Mouse (Mus musculus) forebrain, embryonic 16.5 days (tissue): ENCODE results near the gene Wnt1. TPM values are rescaled to one million over a fixed set of nuclear protein-coding genes. Genes with fewer than 3 reads are reported as not detected.

Experiments used
- ATAC-seq: fragments of 200-750 bp; cut with Nextera tagmentation; 2 replicates; pipeline ENCODE4 v1.8.0; 2017; ENCODE audit warnings: mild to moderate bottlenecking, moderate library complexity
- H3K27ac ChIP-seq: fragments of 300-500 bp; sonication (generic); 2 replicates; pipeline ENCODE4 v1.5.1; 2014; ENCODE audit warnings: low read length, control low read depth
- H3K27me3 ChIP-seq: fragments of 300-500 bp; sonication (generic); replicated peaks from 2 replicates; pipeline ENCODE4 v1.6.1; 2014; ENCODE audit warnings: low read length; ENCODE audit not compliant: control insufficient read depth, insufficient read depth
- H3K36me3 ChIP-seq: fragments of 300-500 bp; sonication (generic); 2 replicates; pipeline ENCODE4 v1.6.1; 2014; ENCODE audit not compliant: control insufficient read depth, insufficient read depth
- H3K4me1 ChIP-seq: fragments of 300-500 bp; sonication (generic); replicated peaks from 2 replicates; pipeline ENCODE4 v1.6.1; 2014; ENCODE audit warnings: low read length; ENCODE audit not compliant: control insufficient read depth, insufficient read depth
- H3K4me2 ChIP-seq: fragments of 300-500 bp; sonication (generic); 2 replicates; pipeline ENCODE4 v1.6.1; 2014; ENCODE audit warnings: mild to moderate bottlenecking, low read length, control low read depth
- H3K4me3 ChIP-seq: fragments of 300-500 bp; sonication (generic); replicated peaks from 2 replicates; pipeline ENCODE4 v1.5.1; 2014; ENCODE audit warnings: mild to moderate bottlenecking, low read length, control low read depth
- H3K9ac ChIP-seq: fragments of 300-500 bp; sonication (generic); replicated peaks from 2 replicates; pipeline ENCODE4 v1.6.1; 2014; ENCODE audit warnings: low read depth, low read length, control low read depth
- H3K9me3 ChIP-seq: fragments of 300-500 bp; sonication (generic); 2 replicates; pipeline ENCODE4 v1.6.1; 2016; ENCODE audit warnings: low read length; ENCODE audit not compliant: control insufficient read depth
- WGBS: fragments of 180-500 bp; shearing (Covaris S2); extraction: QIAGEN DNeasy Blood & Tissue Kit; methylation state at CpG from one replicate; pipeline ENCODE4 v1.1.7; 2014; 5-methylcytosine and 5-hydroxymethylcytosine counted together
- polyA plus RNA-seq: library from polyadenylated mRNA; unstranded; fragments of >200 nt; fragmentation: Nextera tagmentation; extraction: Ambion mirVana; gene quantifications from 2 replicates; pipeline ENCODE4 v1.2.1, GENCODE M21; 2015

The Wnt1 gene
- polyA plus RNA-seq, 1 experiment from 2014 or later, result 0.42 TPM

DNA sequence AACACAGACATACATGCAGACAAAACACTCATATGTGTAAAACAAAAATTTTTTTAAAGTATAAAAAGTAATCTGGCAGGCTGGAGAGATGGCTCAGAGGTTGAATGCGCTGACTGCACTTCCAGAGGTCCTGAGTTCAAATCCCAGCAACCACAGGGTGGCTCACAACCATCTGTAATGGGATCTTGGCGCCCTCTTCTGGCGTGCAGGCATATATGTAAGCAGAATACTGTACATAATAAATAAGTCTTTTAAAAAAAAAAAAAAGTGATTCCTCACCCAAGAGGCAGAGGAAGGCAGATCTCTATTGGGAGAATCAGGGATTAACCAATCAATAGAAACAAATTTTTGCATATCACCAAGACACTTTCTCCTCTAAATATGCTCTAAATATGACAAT is 33.8 kb downstream of the Wnt1 start:
- ATAC-seq, result no peak
- no peak overlapping the region for H3K4me3 ChIP-seq
- H3K9ac ChIP-seq, result no peak overlapping the region
- H3K36me3 ChIP-seq, result 0 out of 2 replicates have a peak, but pooled peaks cover 6% of the 10 kb centered on the region
- H3K4me2 ChIP-seq, result no peak overlapping the region
- no peak overlapping the region for H3K27ac ChIP-seq
- H3K4me1 ChIP-seq, result no peaks in the 10 kb centered on the region
- H3K9me3 ChIP-seq, result no peaks in the 10 kb centered on the region
- 63% methylated on average over 3 of the region's 3 CpGs for WGBS
- no peaks in the 10 kb centered on the region for H3K27me3 ChIP-seq

DNA sequence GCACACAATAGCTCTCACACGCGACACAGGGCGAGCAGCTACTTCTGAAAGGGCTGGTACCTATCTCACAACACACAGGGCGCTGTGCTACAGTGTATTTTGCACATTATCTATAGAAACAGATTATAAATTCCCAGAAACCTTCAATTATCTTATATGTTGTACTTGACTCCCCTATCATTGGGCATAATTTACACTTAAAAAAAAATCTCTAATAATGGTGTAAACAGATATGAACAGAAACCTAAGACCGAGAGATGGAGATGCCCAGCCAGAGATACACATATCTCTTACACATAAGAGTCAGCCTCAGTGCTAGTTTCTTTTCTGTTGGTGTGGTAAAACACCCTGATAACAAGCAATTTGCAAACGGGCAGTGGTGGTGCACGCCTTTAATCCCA is 38.0 kb downstream of the Wnt1 start:
- Histone ChIP-seq H3K4me1 (peaks cover 17% of the 10 kb centered on the region), H3K27ac (no peak overlapping the region), H3K9me3 (no peaks in the 10 kb centered on the region), H3K27me3 (no peaks in the 10 kb centered on the region), H3K9ac (no peak overlapping the region), H3K4me3 (no peak overlapping the region), H3K4me2 (no peak overlapping the region), H3K36me3 (0 out of 2 replicates have a peak, but pooled peaks cover 6% of the 10 kb centered on the region)
- 92% methylated on average over 7 of the region's 7 CpGs for WGBS
- ATAC-seq, result no peak

DNA sequence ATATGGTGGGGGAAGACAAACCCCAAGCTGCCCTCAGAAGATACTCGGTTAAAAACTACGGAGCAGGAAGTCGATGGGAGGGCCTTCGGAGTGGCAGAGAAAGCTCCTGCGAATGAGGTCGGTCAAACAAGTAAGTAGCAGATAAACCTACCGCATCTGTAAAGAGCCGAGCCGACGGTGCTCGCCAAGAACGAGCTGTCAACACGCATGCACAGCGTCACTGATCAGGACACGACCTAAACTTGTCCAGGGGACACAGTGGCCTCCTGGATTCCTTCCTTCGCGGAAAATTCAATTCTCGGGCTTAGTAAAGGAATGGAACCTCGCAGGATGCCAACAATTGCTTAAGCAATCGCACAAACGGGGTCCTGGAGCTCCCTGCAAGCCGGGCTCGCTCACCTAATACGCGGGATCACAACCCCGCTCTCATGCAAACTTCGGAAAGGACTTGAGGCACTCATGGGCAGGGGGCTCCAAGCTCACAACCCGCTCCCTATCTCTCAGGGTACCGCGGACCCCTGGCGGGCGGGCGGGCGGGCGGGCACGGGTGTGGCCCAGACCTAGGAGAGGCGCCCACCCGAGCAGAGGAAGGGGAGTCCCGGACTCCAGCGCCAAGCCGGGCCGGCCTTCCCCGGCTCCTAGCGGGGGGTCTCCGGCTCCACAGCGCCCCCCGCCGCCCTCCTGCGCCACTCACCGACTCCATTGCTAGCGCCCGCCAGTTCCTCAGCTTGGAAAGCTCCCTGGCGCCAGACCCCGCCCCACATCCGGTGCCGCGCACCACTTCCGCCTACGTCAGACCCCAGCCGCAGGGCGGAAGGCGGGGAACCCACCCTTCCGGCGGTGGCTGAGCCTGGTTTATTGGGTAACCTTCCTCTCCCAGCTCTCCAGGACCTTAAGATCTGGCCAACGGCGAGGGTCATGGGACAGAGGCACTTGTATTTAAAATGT is 41.4 kb downstream of the Wnt1 start, which contains the start of gene Prkag1:
Gene Prkag1 (minus strand): TSS at position 786 of the 948 bp plus-strand sequence.
- ATAC-seq, result peak; percentile 99

DNA sequence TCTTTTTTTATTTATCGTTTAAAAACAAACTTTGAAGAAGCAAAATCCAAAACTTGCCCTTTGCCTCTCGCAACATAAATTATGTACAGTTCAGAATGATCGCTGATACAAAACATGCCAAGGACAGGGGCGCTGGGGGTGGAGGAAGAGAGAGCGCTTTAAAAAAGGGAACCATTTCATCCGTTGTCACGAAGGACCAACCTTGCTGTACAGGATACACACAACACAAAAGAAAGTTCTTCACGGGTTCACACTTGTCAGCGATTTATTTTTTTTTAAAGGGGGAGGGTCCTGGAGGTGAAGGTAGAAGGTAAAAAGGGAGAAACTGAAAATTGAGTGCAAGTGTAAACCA is 42.0 kb downstream of the Wnt1 start:
- Histone ChIP-seq H3K4me1 (peaks cover 17% of the 10 kb centered on the region), H3K4me3 (peak overlapping the region; percentile 65), H3K27me3 (no peaks in the 10 kb centered on the region), H3K4me2 (peak overlapping the region; percentile 57), H3K9ac (peak overlapping the region; percentile 50), H3K9me3 (no peaks in the 10 kb centered on the region), H3K36me3 (peaks cover 30% of the 10 kb centered on the region), H3K27ac (peak overlapping the region; percentile 84)
- ATAC-seq, result peak; percentile 24
- 18% methylated on average over 9 of the region's 9 CpGs for WGBS

More for the DNA sequence above, 41.4 kb downstream of the Wnt1 start, which contains the start of gene Prkag1:
- Histone ChIP-seq H3K9me3 (no peaks in the 10 kb centered on the region), H3K27me3 (no peaks in the 10 kb centered on the region), H3K36me3 (peaks cover 23% of the 10 kb centered on the region), H3K27ac (peak within 1 kb of the TSS; percentile 84), H3K4me1 (peaks cover 17% of the 10 kb centered on the region), H3K4me2 (peak within 1 kb of the TSS; percentile 57), H3K9ac (peak within 1 kb of the TSS; percentile 71), H3K4me3 (peak within 1 kb of the TSS; percentile 65)
- WGBS, result 0% methylated on average over 57 of the region's 66 CpGs

DNA sequence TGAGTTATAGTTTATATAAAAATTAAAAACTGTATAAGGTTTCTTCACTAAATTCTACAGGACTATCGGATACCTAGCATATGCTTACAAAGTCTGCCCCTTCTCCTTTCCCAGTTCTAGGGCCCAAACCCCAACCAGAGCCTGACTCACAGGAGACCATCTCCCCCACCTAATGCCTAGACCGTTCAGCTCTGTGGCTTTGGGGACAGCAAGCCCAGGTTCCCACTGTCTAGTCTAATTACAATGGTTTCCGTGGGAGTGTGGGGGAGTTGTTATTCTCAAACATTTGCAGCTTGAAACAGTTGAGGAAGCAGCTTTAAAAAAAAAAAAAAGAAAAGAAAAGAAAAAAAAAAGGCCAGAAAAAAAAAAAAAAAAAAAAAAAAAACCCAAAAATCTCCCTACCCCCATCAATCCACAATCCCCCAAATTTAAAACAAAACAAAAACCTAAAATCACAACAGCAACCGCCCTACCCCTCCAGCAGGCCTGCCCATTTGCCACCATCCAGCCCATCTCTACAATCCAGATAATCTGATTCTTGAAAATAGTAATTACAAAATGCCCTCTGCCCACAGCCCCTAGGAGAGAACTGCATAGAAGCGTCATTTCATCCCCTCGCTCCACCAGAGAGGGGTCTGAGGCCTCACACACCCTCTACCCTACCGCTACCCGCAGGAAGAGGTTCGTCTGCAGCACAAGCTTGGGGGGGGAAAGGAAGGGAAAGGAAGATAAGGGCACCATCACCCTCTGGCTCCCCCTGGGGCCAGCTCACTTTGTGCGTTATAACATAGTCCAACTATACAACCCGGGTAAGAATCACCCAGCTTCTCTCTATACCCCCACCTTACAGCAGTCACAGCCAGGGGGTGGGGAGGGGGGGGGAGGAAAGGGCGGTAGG is 42.8 kb downstream of the Wnt1 start:
- Histone ChIP-seq H3K27ac (no peak overlapping the region), H3K9me3 (no peaks in the 10 kb centered on the region), H3K4me2 (no peak overlapping the region), H3K36me3 (peaks cover 37% of the 10 kb centered on the region), H3K4me3 (no peak overlapping the region), H3K4me1 (peaks cover 17% of the 10 kb centered on the region), H3K9ac (no peak overlapping the region), H3K27me3 (no peaks in the 10 kb centered on the region)
- WGBS, result 66% methylated on average over 12 of the region's 12 CpGs
- no peak for ATAC-seq

DNA sequence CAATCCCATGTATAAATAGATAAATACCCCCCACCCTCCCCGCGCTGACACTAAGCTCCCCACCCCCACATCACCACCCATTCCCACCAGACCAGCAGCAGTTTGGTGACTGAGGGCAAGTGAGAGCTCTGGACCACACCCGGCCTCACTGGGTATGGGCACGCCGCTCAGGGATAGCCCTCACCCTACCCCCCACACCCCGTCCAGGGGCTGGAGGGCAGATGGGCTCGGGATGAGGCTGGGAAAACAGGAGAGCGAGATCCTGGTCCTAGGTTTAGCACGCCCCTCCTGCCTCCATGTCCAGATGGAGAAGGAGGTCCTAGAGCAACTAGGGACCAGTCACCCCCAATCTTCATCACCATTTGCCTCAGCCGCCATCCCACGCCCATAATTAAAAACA is 43.6 kb downstream of the Wnt1 start:
- Histone ChIP-seq H3K36me3 (peaks cover 40% of the 10 kb centered on the region), H3K9me3 (no peaks in the 10 kb centered on the region), H3K27ac (no peak overlapping the region), H3K9ac (no peak overlapping the region), H3K4me3 (no peak overlapping the region), H3K4me1 (peaks cover 17% of the 10 kb centered on the region), H3K27me3 (no peaks in the 10 kb centered on the region), H3K4me2 (no peak overlapping the region)
- 91% methylated on average over 11 of the region's 11 CpGs for WGBS
- no peak for ATAC-seq

- Histone ChIP-seq H3K9ac (no peak overlapping the region), H3K36me3 (peaks cover 43% of the 10 kb centered on the region), H3K4me1 (peaks cover 17% of the 10 kb centered on the region), H3K4me2 (no peak overlapping the region), H3K9me3 (no peaks in the 10 kb centered on the region), H3K27me3 (no peaks in the 10 kb centered on the region), H3K27ac (no peak overlapping the region), H3K4me3 (no peak overlapping the region)
- ATAC-seq, result no peak
- 91% methylated on average over 13 of the region's 13 CpGs for WGBS
These were observed 44.4 kb downstream of the Wnt1 start for GRCm38 (mm10) chr15:98834059-98834458.

DNA sequence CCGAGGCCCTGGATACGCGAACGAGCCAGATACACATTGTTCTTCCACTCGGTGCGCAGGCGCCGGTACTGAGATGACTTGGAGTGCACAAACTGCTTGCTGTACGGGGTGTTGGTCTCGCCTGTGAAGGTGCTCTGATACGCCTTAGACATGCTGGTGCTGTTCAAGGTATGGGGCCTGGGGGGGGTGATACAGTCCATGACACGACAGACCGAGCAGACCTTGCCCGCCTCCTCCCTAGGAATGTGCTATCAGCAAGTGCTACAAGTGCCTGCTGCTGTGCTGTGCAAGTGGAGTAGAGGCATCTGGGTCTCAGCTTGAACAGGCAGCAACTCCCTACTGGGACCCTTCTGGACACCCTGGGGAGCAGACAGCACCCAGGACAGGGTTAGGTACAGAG is 45.6 kb downstream of the Wnt1 start:
- no peaks in the 10 kb centered on the region for H3K9me3 ChIP-seq
- H3K27me3 ChIP-seq, result no peaks in the 10 kb centered on the region
- no peak overlapping the region for H3K4me2 ChIP-seq
- no peak overlapping the region for H3K27ac ChIP-seq
- H3K9ac ChIP-seq, result no peak overlapping the region
- peaks cover 53% of the 10 kb centered on the region for H3K36me3 ChIP-seq
- peaks cover 9% of the 10 kb centered on the region for H3K4me1 ChIP-seq
- ATAC-seq, result no peak
- WGBS, result 95% methylated on average over 14 of the region's 14 CpGs
- no peak overlapping the region for H3K4me3 ChIP-seq
